Mouse (Mus musculus) MEL (cell line): ENCODE results near the gene Gm20696. TPM values are rescaled to one million over a fixed set of nuclear protein-coding genes. Genes with fewer than 3 reads are reported as not detected.

Experiments
- DNase-seq: peaks from one replicate; pipeline ENCODE4 v3.0.0; 2011; ENCODE audit warnings: low read depth, low spot score
- H3K27ac ChIP-seq: 2 replicates; pipeline ENCODE4 v1.5.1; 2012; ENCODE audit warnings: low read depth, mild to moderate bottlenecking, control low read depth, low read length, moderate library complexity; ENCODE audit not compliant: control insufficient read depth
- H3K27me3 ChIP-seq, 2 experiments: fragments of 150-350 bp in 1 of 2; sonication (generic) in 1 of 2; 2 replicates each; pipeline ENCODE4 v1.6.1; 2012; ENCODE audit warnings: low read length in 2 of 2, mild to moderate bottlenecking in 2 of 2, improper control_type of control experiment in 1 of 2, moderate library complexity in 1 of 2; ENCODE audit not compliant: insufficient read depth in 2 of 2, control insufficient read depth in 1 of 2
- H3K36me3 ChIP-seq, 2 experiments: 2 replicates each; pipeline ENCODE4 v1.6.1; 2012 to 2014; ENCODE audit warnings: low read length in 2 of 2, improper control_type of control experiment in 1 of 2, inconsistent platforms in 1 of 2, mild to moderate bottlenecking in 1 of 2; ENCODE audit not compliant: insufficient read depth in 2 of 2, control insufficient read depth in 1 of 2
- H3K4me1 ChIP-seq, 2 experiments: fragments of 150-350 bp in 1 of 2; sonication (generic) in 1 of 2; 2 replicates each; pipeline ENCODE4 v1.6.1; 2012; ENCODE audit warnings: low read length in 2 of 2, improper control_type of control experiment in 1 of 2, mild to moderate bottlenecking in 1 of 2; ENCODE audit not compliant: insufficient read depth in 2 of 2, control insufficient read depth in 1 of 2
- H3K4me3 ChIP-seq, 2 experiments: fragments of 150-350 bp in 1 of 2; sonication (generic) in 1 of 2; 2 replicates each; pipeline ENCODE4 v1.5.1; 2012; ENCODE audit warnings: low read depth in 2 of 2, low read length in 2 of 2, mild to moderate bottlenecking in 2 of 2, moderate library complexity in 2 of 2, control low read depth in 1 of 2, improper control_type of control experiment in 1 of 2; ENCODE audit not compliant: control insufficient read depth in 1 of 2, insufficient read depth in 1 of 2
- H3K79me2 ChIP-seq: 2 replicates; pipeline ENCODE4 v1.6.1; 2012; ENCODE audit warnings: mild to moderate bottlenecking, low read length, moderate library complexity; ENCODE audit not compliant: control insufficient read depth, poor library complexity, insufficient read depth
- H3K9ac ChIP-seq: 2 replicates; pipeline ENCODE4 v1.6.1; 2012; ENCODE audit warnings: low read depth, mild to moderate bottlenecking, control low read depth, low read length, moderate library complexity; ENCODE audit not compliant: control insufficient read depth, poor library complexity, severe bottlenecking
- H3K9me3 ChIP-seq: fragments of 150-350 bp; sonication (generic); replicated peaks from 2 replicates; pipeline ENCODE4 v1.6.1; 2012; ENCODE audit warnings: mild to moderate bottlenecking, low read length, improper control_type of control experiment, moderate library complexity; ENCODE audit not compliant: insufficient read depth
- CHD1 ChIP-seq: IDR thresholded peaks from 2 replicates; pipeline ENCODE4 v1.6.1; 2012; ENCODE audit warnings: low read depth, mild to moderate bottlenecking, inconsistent platforms, low read length, improper control_type of control experiment
- ELF1 ChIP-seq: IDR thresholded peaks from 2 replicates; pipeline ENCODE4 v1.6.1; 2014; ENCODE audit warnings: low read depth, mild to moderate bottlenecking, inconsistent platforms, low read length, improper control_type of control experiment, moderate library complexity
- ETS1 ChIP-seq: IDR thresholded peaks from 2 replicates; pipeline ENCODE4 v1.6.1; 2012; ENCODE audit warnings: low read depth, mild to moderate bottlenecking, inconsistent platforms, low read length, improper control_type of control experiment, moderate library complexity
- GABPA ChIP-seq: IDR thresholded peaks from 2 replicates; pipeline ENCODE4 v1.6.1; 2012; ENCODE audit warnings: low read depth, mild to moderate bottlenecking, inconsistent platforms, low read length, improper control_type of control experiment, moderate library complexity
- HCFC1 ChIP-seq: IDR thresholded peaks from 2 replicates; pipeline ENCODE4 v1.6.1; 2012; ENCODE audit warnings: low read depth, mild to moderate bottlenecking, inconsistent platforms, low read length, improper control_type of control experiment, moderate library complexity
- KAT2A ChIP-seq: conservative IDR thresholded peaks from 2 replicates; pipeline ENCODE4 v1.6.1; 2012; ENCODE audit warnings: low read depth, low read length, improper control_type of control experiment, inconsistent platforms
- MAFK ChIP-seq: IDR thresholded peaks from 2 replicates; pipeline ENCODE4 v1.6.1; 2011; ENCODE audit warnings: low read depth, mild to moderate bottlenecking, low read length, improper control_type of control experiment, borderline replicate concordance
- MAX ChIP-seq: IDR thresholded peaks from 2 replicates; pipeline ENCODE4 v1.6.1; 2011; ENCODE audit warnings: low read length, improper control_type of control experiment
- MYB ChIP-seq: IDR thresholded peaks from 2 replicates; pipeline ENCODE4 v1.6.1; 2011; ENCODE audit warnings: mild to moderate bottlenecking, low read depth, low read length, improper control_type of control experiment
- MYC ChIP-seq: IDR thresholded peaks from 2 replicates; pipeline ENCODE4 v1.6.1; 2011; ENCODE audit warnings: low read depth, mild to moderate bottlenecking, low read length, improper control_type of control experiment, moderate library complexity
- NRF1 ChIP-seq: IDR thresholded peaks from 2 replicates; pipeline ENCODE4 v1.6.1; 2014; ENCODE audit warnings: low read depth, mild to moderate bottlenecking, inconsistent platforms, low read length, improper control_type of control experiment, moderate library complexity; ENCODE audit not compliant: poor library complexity, insufficient read depth, severe bottlenecking
- POLR2AphosphoS2 ChIP-seq: IDR thresholded peaks from 2 replicates; pipeline ENCODE4 v1.6.1; 2011; ENCODE audit warnings: low read length, improper control_type of control experiment
- POLR2AphosphoS5 ChIP-seq: IDR thresholded peaks from 2 replicates; pipeline ENCODE4 v1.6.1; 2012; ENCODE audit warnings: low read depth, borderline replicate concordance, mild to moderate bottlenecking, inconsistent platforms, low read length, moderate library complexity, mixed read lengths
- RAD21 ChIP-seq: IDR thresholded peaks from 2 replicates; pipeline ENCODE4 v1.6.1; 2011; ENCODE audit warnings: mild to moderate bottlenecking, low read depth, low read length, improper control_type of control experiment
- RCOR1 ChIP-seq: IDR thresholded peaks from 2 replicates; pipeline ENCODE4 v1.6.1; 2012; ENCODE audit warnings: low read depth, mild to moderate bottlenecking, inconsistent platforms, low read length, improper control_type of control experiment
- TBP ChIP-seq: IDR thresholded peaks from 2 replicates; pipeline ENCODE4 v1.8.0; 2011; ENCODE audit warnings: low read depth, low read length, improper control_type of control experiment
- USF2 ChIP-seq, 2 experiments: IDR thresholded peaks; 2 replicates each; pipeline ENCODE4 v1.6.1; 2011 to 2012; ENCODE audit warnings: improper control_type of control experiment in 2 of 2, low read length in 2 of 2, borderline replicate concordance in 1 of 2, inconsistent platforms in 1 of 2, low read depth in 1 of 2, mild to moderate bottlenecking in 1 of 2; ENCODE audit not compliant: insufficient read depth in 1 of 2
- ZMIZ1 ChIP-seq: IDR thresholded peaks from 2 replicates; pipeline ENCODE4 v1.6.1; 2012; ENCODE audit warnings: low read depth, mild to moderate bottlenecking, inconsistent platforms, low read length, improper control_type of control experiment, moderate library complexity
- ZNF384 ChIP-seq: IDR thresholded peaks from 2 replicates; pipeline ENCODE4 v1.6.1; 2012; ENCODE audit warnings: low read depth, mild to moderate bottlenecking, inconsistent platforms, low read length, improper control_type of control experiment
- polyA plus RNA-seq, 2 experiments: library from polyadenylated mRNA; stranded (reverse) in 1 of 2; unstranded in 1 of 2; fragments of >175 nt in 1 of 2; fragments of >200 nt in 1 of 2; gene quantifications; 2 replicates each; pipeline versions ENCODE4 v1.2.1 to v1.2.4; 2012; ENCODE audit warnings: low replicate concordance in 2 of 2, low read depth in 1 of 2; ENCODE audit not compliant: insufficient read length in 2 of 2, insufficient read depth in 1 of 2, missing spikeins in 1 of 2
- total RNA-seq: library from RNA; depleted of rRNA; stranded (reverse); fragments of 300-350 nt; gene quantifications from 2 replicates; pipeline ENCODE4 v1.2.3, GENCODE M21; 2012

The Gm20696 gene
- total and polyA plus RNA-seq, 3 experiments = 0.07 to 0.39 TPM; not detected in 1

- TF ChIP-seq RAD21 = peak; percentile 77
Measured at GRCm38 (mm10) chr6:99600168-99600793, 66.3 kb downstream of the Gm20696 start (continued).

GRCm38 (mm10) chr6:99599651-99600050, 66.9 kb downstream of the Gm20696 start:
- Histone ChIP-seq H3K9ac (no peak overlapping the region), H3K36me3 (no peaks in the 10 kb centered on the region), H3K79me2 (no peaks in the 10 kb centered on the region), H3K4me3 (no peak overlapping the region), H3K27me3 (peaks cover 0 to 3% of the 10 kb centered on the region in 2 experiments; a peak in 2 of 4 replicates), H3K9me3 (no peaks in the 10 kb centered on the region), H3K27ac (no peak overlapping the region), H3K4me1 (no peaks in the 10 kb centered on the region)
- DNase-seq = no peak
- TF ChIP-seq RCOR1 (no peak), CHD1 (no peak), NRF1 (no peak), ELF1 (no peak), POLR2AphosphoS5 (no peak), TBP (no peak), ETS1 (no peak), ZMIZ1 (no peak)

DNA sequence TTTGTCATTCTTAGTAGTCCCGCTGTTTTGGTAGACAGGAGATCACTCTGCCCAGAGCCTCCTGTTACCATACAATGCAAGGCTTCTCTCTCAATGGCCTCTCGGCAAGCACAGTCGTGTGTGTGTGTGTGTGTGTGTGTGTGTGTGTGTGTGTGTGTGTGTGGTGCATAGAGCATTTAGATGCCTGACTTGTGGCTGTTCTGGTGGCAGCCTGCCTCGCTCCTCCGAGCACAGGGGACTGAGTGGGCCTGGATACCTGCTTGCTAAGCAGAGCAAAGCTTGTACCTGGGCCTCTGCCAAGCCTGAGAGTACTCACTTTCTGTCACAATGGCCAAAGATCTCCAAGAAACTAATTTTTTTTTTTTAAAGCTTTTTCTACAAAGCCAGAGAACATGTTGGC, 67.4 kb downstream of the Gm20696 start:
- Histone ChIP-seq H3K9me3 (no peaks in the 10 kb centered on the region), H3K27ac (no peak overlapping the region), H3K27me3 (peaks cover 0 to 3% of the 10 kb centered on the region in 2 experiments; a peak in 2 of 4 replicates), H3K9ac (no peak overlapping the region), H3K4me3 (no peak overlapping the region), H3K36me3 (no peaks in the 10 kb centered on the region), H3K79me2 (no peaks in the 10 kb centered on the region), H3K4me1 (no peaks in the 10 kb centered on the region)
- no peak for DNase-seq
- no peak for TF ChIP-seq HCFC1
- no peak for TF ChIP-seq KAT2A
- no peak for TF ChIP-seq ZNF384
- TF ChIP-seq RAD21 = no peak
- TF ChIP-seq MAX = no peak
- TF ChIP-seq POLR2AphosphoS2 = no peak
- no peak for TF ChIP-seq POLR2AphosphoS5
- TF ChIP-seq CHD1 = no peak
- no peak for TF ChIP-seq ELF1
- no peak for TF ChIP-seq USF2 (IDR thresholded peaks at IDR 0.05; ENCODE audit: borderline replicate concordance in 1 of 2, insufficient read depth in 1 of 2, low read depth in 1 of 2, low read length in 2 of 2)
- no peak for TF ChIP-seq MAFK
- no peak for TF ChIP-seq MYB
- TF ChIP-seq GABPA = no peak
- TF ChIP-seq ZMIZ1 = no peak
- TF ChIP-seq MYC = no peak
